Mouse (Mus musculus): ENCODE results near the gene Tub.

Gene Tub

GRCm38 (mm10) chr7:108950312-108950761, at the start of gene Tub:
Tub (plus strand) TSS chr7:108950338.
- peak; percentile 76 for DNase-seq (ENCODE audit: low spot score)

- no peak for DNase-seq (ENCODE audit: low spot score)
These were observed 46.2 kb upstream of the Tub start for GRCm38 (mm10) chr7:108903969-108904368.

GRCm38 (mm10) chr7:108927043-108927442, 23.1 kb upstream of the Tub start:
- DNase-seq (ENCODE audit: low spot score) = no peak

- no peak for DNase-seq (ENCODE audit: low spot score)
These were observed 21.6 kb upstream of the Tub start for GRCm38 (mm10) chr7:108928280-108929188.

- DNase-seq (ENCODE audit: low spot score) = no peak
These were observed 20.3 kb upstream of the Tub start, which contains the start of gene Nlrp10 for GRCm38 (mm10) chr7:108929726-108930393. Nlrp10 (minus strand) TSS chr7:108930178.

GRCm38 (mm10) chr7:108933794-108934731, 16.1 kb upstream of the Tub start, which contains the start of gene Eif3f:
Eif3f (plus strand) TSS chr7:108934417.
- DNase-seq (ENCODE audit: low spot score) = peak; percentile 99

GRCm38 (mm10) chr7:108934836-108935235, 15.3 kb upstream of the Tub start:
- DNase-seq (ENCODE audit: low spot score) = no peak

GRCm38 (mm10) chr7:108935411-108935810, 14.7 kb upstream of the Tub start:
- no peak for DNase-seq (ENCODE audit: low spot score)

GRCm38 (mm10) chr7:108936591-108936990, 13.5 kb upstream of the Tub start:
- no peak for DNase-seq (ENCODE audit: low spot score)

GRCm38 (mm10) chr7:108941466-108941865, 8.7 kb upstream of the Tub start:
- DNase-seq (ENCODE audit: low spot score) = no peak

- DNase-seq (ENCODE audit: low spot score) = peak; percentile 81
These were observed 6.1 kb upstream of the Tub start for GRCm38 (mm10) chr7:108944002-108944401.

GRCm38 (mm10) chr7:108948611-108949010, 1.5 kb upstream of the Tub start:
- DNase-seq (ENCODE audit: low spot score) = no peak

- DNase-seq (ENCODE audit: low spot score) = no peak
These were observed 837 bp upstream of the Tub start for GRCm38 (mm10) chr7:108949301-108949700.

- DNase-seq (ENCODE audit: low spot score) = peak; percentile 41
These were observed 709 bp downstream of the Tub start for GRCm38 (mm10) chr7:108950762-108951331.

GRCm38 (mm10) chr7:108952801-108953200, 2.7 kb downstream of the Tub start:
- DNase-seq (ENCODE audit: low spot score) = no peak

GRCm38 (mm10) chr7:108954185-108954584, 4.0 kb downstream of the Tub start:
- peak; percentile 69 for DNase-seq (ENCODE audit: low spot score)

- DNase-seq (ENCODE audit: low spot score) = no peak
These were observed 7.6 kb downstream of the Tub start for GRCm38 (mm10) chr7:108957734-108958133.

- peak; percentile 41 for DNase-seq (ENCODE audit: low spot score)
These were observed 15.8 kb downstream of the Tub start for GRCm38 (mm10) chr7:108965968-108966367.

GRCm38 (mm10) chr7:108966742-108967362, 16.7 kb downstream of the Tub start:
- peak; percentile 84 for DNase-seq (ENCODE audit: low spot score)

- DNase-seq (ENCODE audit: low spot score) = no peak
These were observed 18.1 kb downstream of the Tub start for GRCm38 (mm10) chr7:108968201-108968600.

- DNase-seq (ENCODE audit: low spot score) = peak; percentile 64
These were observed 22.1 kb downstream of the Tub start for GRCm38 (mm10) chr7:108972273-108972672.

Measured in retina, embryonic 14.5 days (tissue).